Mouse (Mus musculus): Measurements from ENCODE around the gene Jade1. TPM values are rescaled to one million over a fixed set of nuclear protein-coding genes. Genes with fewer than 3 reads are reported as not detected.

Gene Jade1
- polyA plus RNA-seq, 1 experiment from 2014 or later = 13.1 TPM

GRCm38 (mm10) chr3:41583621-41584020 is 28.1 kb downstream of the Jade1 start:
- WGBS = 81% methylated on average over 4 of the region's 4 CpGs
- Histone ChIP-seq H3K27me3 (ENCODE audit: control insufficient read depth, insufficient read depth, low read length) (no peaks in the 10 kb centered on the region), H3K4me3 (ENCODE audit: low read depth, low read length) (no peak overlapping the region), H3K4me1 (ENCODE audit: control insufficient read depth, insufficient read depth, low read length) (no peaks in the 10 kb centered on the region), H3K9me3 (replicated peaks; ENCODE audit: control insufficient read depth, low read length) (no peaks in the 10 kb centered on the region), H3K4me2 (ENCODE audit: low read depth, low read length) (no peak overlapping the region), H3K9ac (replicated peaks; ENCODE audit: low read length) (no peak overlapping the region), H3K36me3 (replicated peaks; ENCODE audit: control insufficient read depth, insufficient read depth, low read depth, low read length) (no peaks in the 10 kb centered on the region), H3K27ac (replicated peaks; ENCODE audit: low read depth, low read length) (no peak overlapping the region)
- DNase-seq (ENCODE audit: low spot score) (no peak), ATAC-seq (replicated peaks; ENCODE audit: insufficient number of reproducible peaks, low FRiP score, low TSS enrichment, low read depth) (no peak)

- no peak for ATAC-seq (replicated peaks; ENCODE audit: insufficient number of reproducible peaks, low FRiP score, low TSS enrichment, low read depth)
- Histone ChIP-seq H3K36me3 (replicated peaks; ENCODE audit: control insufficient read depth, insufficient read depth, low read depth, low read length) (no peaks in the 10 kb centered on the region), H3K4me2 (ENCODE audit: low read depth, low read length) (no peak overlapping the region), H3K4me3 (ENCODE audit: low read depth, low read length) (no peak overlapping the region), H3K9me3 (replicated peaks; ENCODE audit: control insufficient read depth, low read length) (no peaks in the 10 kb centered on the region), H3K4me1 (ENCODE audit: control insufficient read depth, insufficient read depth, low read length) (no peaks in the 10 kb centered on the region), H3K27ac (replicated peaks; ENCODE audit: low read depth, low read length) (no peak overlapping the region), H3K27me3 (ENCODE audit: control insufficient read depth, insufficient read depth, low read length) (no peaks in the 10 kb centered on the region), H3K9ac (replicated peaks; ENCODE audit: low read length) (no peak overlapping the region)
- DNase-seq (ENCODE audit: low spot score) = no peak
- 87% methylated on average over 5 of the region's 5 CpGs for WGBS
These were observed 30.0 kb downstream of the Jade1 start for GRCm38 (mm10) chr3:41585548-41585947.

- Histone ChIP-seq H3K27ac (replicated peaks; ENCODE audit: low read depth, low read length) (no peak overlapping the region), H3K4me2 (ENCODE audit: low read depth, low read length) (no peak overlapping the region), H3K9me3 (replicated peaks; ENCODE audit: control insufficient read depth, low read length) (no peaks in the 10 kb centered on the region), H3K27me3 (ENCODE audit: control insufficient read depth, insufficient read depth, low read length) (no peaks in the 10 kb centered on the region), H3K36me3 (replicated peaks; ENCODE audit: control insufficient read depth, insufficient read depth, low read depth, low read length) (no peaks in the 10 kb centered on the region), H3K4me3 (ENCODE audit: low read depth, low read length) (no peak overlapping the region), H3K9ac (replicated peaks; ENCODE audit: low read length) (no peak overlapping the region), H3K4me1 (ENCODE audit: control insufficient read depth, insufficient read depth, low read length) (no peaks in the 10 kb centered on the region)
- ATAC-seq (replicated peaks; ENCODE audit: insufficient number of reproducible peaks, low FRiP score, low TSS enrichment, low read depth) (no peak), DNase-seq (ENCODE audit: low spot score) (no peak)
- 82% methylated on average over 6 of the region's 6 CpGs for WGBS
These were observed 30.8 kb downstream of the Jade1 start for GRCm38 (mm10) chr3:41586330-41586729.

GRCm38 (mm10) chr3:41586917-41587316 is 31.4 kb downstream of the Jade1 start:
- Histone ChIP-seq H3K4me2 (ENCODE audit: low read depth, low read length) (no peak overlapping the region), H3K4me3 (ENCODE audit: low read depth, low read length) (no peak overlapping the region), H3K36me3 (replicated peaks; ENCODE audit: control insufficient read depth, insufficient read depth, low read depth, low read length) (no peaks in the 10 kb centered on the region), H3K4me1 (ENCODE audit: control insufficient read depth, insufficient read depth, low read length) (no peaks in the 10 kb centered on the region), H3K9me3 (replicated peaks; ENCODE audit: control insufficient read depth, low read length) (no peaks in the 10 kb centered on the region), H3K9ac (replicated peaks; ENCODE audit: low read length) (no peak overlapping the region), H3K27ac (replicated peaks; ENCODE audit: low read depth, low read length) (no peak overlapping the region), H3K27me3 (ENCODE audit: control insufficient read depth, insufficient read depth, low read length) (no peaks in the 10 kb centered on the region)
- no peak for ATAC-seq (replicated peaks; ENCODE audit: insufficient number of reproducible peaks, low FRiP score, low TSS enrichment, low read depth)
- WGBS = 86% methylated on average over 7 of the region's 7 CpGs
- no peak for DNase-seq (ENCODE audit: low spot score)

- no peaks in the 10 kb centered on the region for H3K36me3 ChIP-seq (replicated peaks; ENCODE audit: control insufficient read depth, insufficient read depth, low read depth, low read length)
- no peak overlapping the region for H3K4me2 ChIP-seq (ENCODE audit: low read depth, low read length)
- DNase-seq (ENCODE audit: low spot score) (no peak), ATAC-seq (replicated peaks; ENCODE audit: insufficient number of reproducible peaks, low FRiP score, low TSS enrichment, low read depth) (no peak)
- H3K27me3 ChIP-seq (ENCODE audit: control insufficient read depth, insufficient read depth, low read length) = no peaks in the 10 kb centered on the region
- H3K4me3 ChIP-seq (ENCODE audit: low read depth, low read length) = no peak overlapping the region
- no peaks in the 10 kb centered on the region for H3K9me3 ChIP-seq (replicated peaks; ENCODE audit: control insufficient read depth, low read length)
- H3K9ac ChIP-seq (replicated peaks; ENCODE audit: low read length) = no peak overlapping the region
- WGBS = 48% methylated on average over 6 of the region's 6 CpGs
- no peak overlapping the region for H3K27ac ChIP-seq (replicated peaks; ENCODE audit: low read depth, low read length)
- no peaks in the 10 kb centered on the region for H3K4me1 ChIP-seq (ENCODE audit: control insufficient read depth, insufficient read depth, low read length)
These were observed 32.1 kb downstream of the Jade1 start for GRCm38 (mm10) chr3:41587588-41587987.

- H3K9me3 ChIP-seq (replicated peaks; ENCODE audit: control insufficient read depth, low read length) = no peaks in the 10 kb centered on the region
- no peaks in the 10 kb centered on the region for H3K4me1 ChIP-seq (ENCODE audit: control insufficient read depth, insufficient read depth, low read length)
- no peak overlapping the region for H3K4me3 ChIP-seq (ENCODE audit: low read depth, low read length)
- DNase-seq (ENCODE audit: low spot score) = no peak
- no peak overlapping the region for H3K27ac ChIP-seq (replicated peaks; ENCODE audit: low read depth, low read length)
- no peaks in the 10 kb centered on the region for H3K36me3 ChIP-seq (replicated peaks; ENCODE audit: control insufficient read depth, insufficient read depth, low read depth, low read length)
- WGBS = 86% methylated on average over 8 of the region's 8 CpGs
- H3K9ac ChIP-seq (replicated peaks; ENCODE audit: low read length) = no peak overlapping the region
- no peak for ATAC-seq (replicated peaks; ENCODE audit: insufficient number of reproducible peaks, low FRiP score, low TSS enrichment, low read depth)
- H3K27me3 ChIP-seq (ENCODE audit: control insufficient read depth, insufficient read depth, low read length) = no peaks in the 10 kb centered on the region
- no peak overlapping the region for H3K4me2 ChIP-seq (ENCODE audit: low read depth, low read length)
These were observed 33.0 kb downstream of the Jade1 start for GRCm38 (mm10) chr3:41588495-41588894.

GRCm38 (mm10) chr3:41589246-41589914 is 33.8 kb downstream of the Jade1 start:
- H3K27ac ChIP-seq (replicated peaks; ENCODE audit: low read depth, low read length) = no peak overlapping the region
- no peak overlapping the region for H3K9ac ChIP-seq (replicated peaks; ENCODE audit: low read length)
- DNase-seq (ENCODE audit: low spot score) (no peak), ATAC-seq (replicated peaks; ENCODE audit: insufficient number of reproducible peaks, low FRiP score, low TSS enrichment, low read depth) (no peak)
- H3K9me3 ChIP-seq (replicated peaks; ENCODE audit: control insufficient read depth, low read length) = no peaks in the 10 kb centered on the region
- no peak overlapping the region for H3K4me2 ChIP-seq (ENCODE audit: low read depth, low read length)
- 87% methylated on average over 19 of the region's 19 CpGs for WGBS
- no peak overlapping the region for H3K4me3 ChIP-seq (ENCODE audit: low read depth, low read length)
- no peaks in the 10 kb centered on the region for H3K27me3 ChIP-seq (ENCODE audit: control insufficient read depth, insufficient read depth, low read length)
- H3K4me1 ChIP-seq (ENCODE audit: control insufficient read depth, insufficient read depth, low read length) = no peaks in the 10 kb centered on the region
- H3K36me3 ChIP-seq (replicated peaks; ENCODE audit: control insufficient read depth, insufficient read depth, low read depth, low read length) = no peaks in the 10 kb centered on the region

GRCm38 (mm10) chr3:41589988-41590387 is 34.5 kb downstream of the Jade1 start:
- Histone ChIP-seq H3K27me3 (ENCODE audit: control insufficient read depth, insufficient read depth, low read length) (no peaks in the 10 kb centered on the region), H3K36me3 (replicated peaks; ENCODE audit: control insufficient read depth, insufficient read depth, low read depth, low read length) (no peaks in the 10 kb centered on the region), H3K4me1 (ENCODE audit: control insufficient read depth, insufficient read depth, low read length) (no peaks in the 10 kb centered on the region), H3K4me2 (ENCODE audit: low read depth, low read length) (no peak overlapping the region), H3K9me3 (replicated peaks; ENCODE audit: control insufficient read depth, low read length) (no peaks in the 10 kb centered on the region), H3K27ac (replicated peaks; ENCODE audit: low read depth, low read length) (no peak overlapping the region), H3K9ac (replicated peaks; ENCODE audit: low read length) (no peak overlapping the region), H3K4me3 (ENCODE audit: low read depth, low read length) (no peak overlapping the region)
- DNase-seq (ENCODE audit: low spot score) (no peak), ATAC-seq (replicated peaks; ENCODE audit: insufficient number of reproducible peaks, low FRiP score, low TSS enrichment, low read depth) (no peak)
- 90% methylated on average over 4 of the region's 4 CpGs for WGBS

All from embryonic facial prominence, embryonic 11.5 days (tissue).